Mouse (Mus musculus): ENCODE measurements around the gene Hist1h2bc. TPM values are rescaled to one million over a fixed set of nuclear protein-coding genes. Genes with fewer than 3 reads are reported as not detected.
"Not testable (repeated sequence)": the region's sequence is repeated elsewhere in the genome, so short reads cannot be mapped to it uniquely, and the experiment has no call there.

Hist1h2bc gene
- total RNA-seq (2022): 10 to 100 TPM; 59.5 to 67.1 (median 62.0) TPM

GRCm38 (mm10) chr13:23683755-23684281 is at the start of gene Hist1h2bc, which contains the start of gene Hist1h2ac:
TSS of gene Hist1h2bc (plus strand) at chr13:23684199.
TSS of gene Hist1h2ac (minus strand) at chr13:23683948.
- peak; percentile 49 for DNase-seq (ENCODE audit: low spot score in 2 of 2)

- no peak for DNase-seq (ENCODE audit: low spot score in 2 of 2)
Observed at GRCm38 (mm10) chr13:23659636-23660366, 24.2 kb upstream of the Hist1h2bc start.

- no peak for DNase-seq (ENCODE audit: low spot score in 2 of 2)
Observed at GRCm38 (mm10) chr13:23662536-23662935, 21.5 kb upstream of the Hist1h2bc start.

GRCm38 (mm10) chr13:23681990-23682582 is 1.9 kb upstream of the Hist1h2bc start:
- DNase-seq (ENCODE audit: low spot score in 2 of 2): no peak

GRCm38 (mm10) chr13:23682623-23682946 is 1.4 kb upstream of the Hist1h2bc start:
- DNase-seq (ENCODE audit: low spot score in 2 of 2): no peak

- DNase-seq (ENCODE audit: low spot score in 2 of 2): not testable (repeated sequence)
Observed at GRCm38 (mm10) chr13:23682947-23683754, 848 bp upstream of the Hist1h2bc start.

- DNase-seq (ENCODE audit: low spot score in 2 of 2): not testable (repeated sequence)
Observed at GRCm38 (mm10) chr13:23684295-23684945, 421 bp downstream of the Hist1h2bc start.

- DNase-seq (ENCODE audit: low spot score in 2 of 2): no peak
Observed at GRCm38 (mm10) chr13:23685121-23685861, 1.3 kb downstream of the Hist1h2bc start.

- DNase-seq (ENCODE audit: low spot score in 2 of 2): no peak
Observed at GRCm38 (mm10) chr13:23685966-23686365, 2.0 kb downstream of the Hist1h2bc start.

GRCm38 (mm10) chr13:23687181-23687580 is 3.2 kb downstream of the Hist1h2bc start:
- no peak for DNase-seq (ENCODE audit: low spot score in 2 of 2)

- no peak for DNase-seq (ENCODE audit: low spot score in 2 of 2)
Observed at GRCm38 (mm10) chr13:23687907-23688306, 3.9 kb downstream of the Hist1h2bc start.

- no peak for DNase-seq (ENCODE audit: low spot score in 2 of 2)
Observed at GRCm38 (mm10) chr13:23688956-23689355, 5.0 kb downstream of the Hist1h2bc start.

- no peak for DNase-seq (ENCODE audit: low spot score in 2 of 2)
Observed at GRCm38 (mm10) chr13:23689459-23689858, 5.5 kb downstream of the Hist1h2bc start.

- DNase-seq (ENCODE audit: low spot score in 2 of 2): no peak
Observed at GRCm38 (mm10) chr13:23693856-23694440, 9.9 kb downstream of the Hist1h2bc start.

GRCm38 (mm10) chr13:23694956-23695355 is 11.0 kb downstream of the Hist1h2bc start:
- no peak for DNase-seq (ENCODE audit: low spot score in 2 of 2)

GRCm38 (mm10) chr13:23695514-23695913 is 11.5 kb downstream of the Hist1h2bc start, which contains the start of gene Hist1h1t:
TSS of gene Hist1h1t (plus strand) at chr13:23695814.
- no peak for DNase-seq (ENCODE audit: low spot score in 2 of 2)

GRCm38 (mm10) chr13:23696061-23696474 is 12.1 kb downstream of the Hist1h2bc start:
- no peak for DNase-seq (ENCODE audit: low spot score in 2 of 2)

- no peak for DNase-seq (ENCODE audit: low spot score in 2 of 2)
Observed at GRCm38 (mm10) chr13:23697491-23698299, 13.7 kb downstream of the Hist1h2bc start.

GRCm38 (mm10) chr13:23698300-23698693 is 14.3 kb downstream of the Hist1h2bc start, which contains the start of gene Hist1h4c:
TSS of gene Hist1h4c (minus strand) at chr13:23698454.
- peak; percentile 94 to 97 for DNase-seq (ENCODE audit: low spot score in 2 of 2)
